Mouse (Mus musculus): Measurements from ENCODE around the gene 4930578G10Rik.

DNA sequence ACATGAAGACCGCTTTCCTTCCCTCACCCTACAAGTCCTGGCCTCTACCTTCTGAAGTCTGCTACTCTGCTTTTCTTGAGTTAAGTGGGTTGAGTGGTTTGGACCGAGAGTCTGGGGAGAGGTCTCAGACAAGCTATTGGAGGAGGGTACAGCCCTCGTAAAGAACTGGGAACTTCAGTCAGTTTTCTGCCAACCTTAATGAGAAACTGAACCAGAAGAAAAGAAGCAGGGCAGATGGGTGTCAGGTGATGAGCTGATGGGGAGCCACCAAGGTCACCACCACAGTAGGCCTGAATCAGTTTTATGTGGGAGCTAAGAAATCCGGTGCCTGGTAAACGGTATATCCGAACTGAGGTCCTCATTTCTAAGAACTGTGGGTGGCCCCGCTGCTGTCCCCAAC is 136.8 kb downstream of the 4930578G10Rik start:
- TF ChIP-seq CTCF (IDR thresholded peaks at IDR 0.05; ENCODE audit: borderline replicate concordance, control insufficient read depth, extremely low read depth, insufficient read depth, low read length, poor library complexity) (no peak), POLR2A (IDR thresholded peaks at IDR 0.05; ENCODE audit: control insufficient read depth, extremely low read depth, insufficient read depth, low read length, poor library complexity) (no peak)
